Mouse (Mus musculus) kidney, embryonic 16.5 days (tissue): ENCODE measurements around the gene Mapre1. TPM values are rescaled to one million over a fixed set of nuclear protein-coding genes. Genes with fewer than 3 reads are reported as not detected.
A peak's percentile ranks its signal among the peaks of the same experiment; 100 is the strongest.

ENCODE experiments used
- ATAC-seq: fragments of 200-750 bp; cut with Nextera tagmentation; 2 replicates; pipeline ENCODE4 v1.8.0; 2017; ENCODE audit warnings: moderate TSS enrichment; ENCODE audit not compliant: low FRiP score, low TSS enrichment
- H3K27ac ChIP-seq: fragments of 300-500 bp; sonication (generic); 2 replicates; pipeline ENCODE4 v1.5.1; 2014; ENCODE audit warnings: low read length
- H3K27me3 ChIP-seq: fragments of 300-500 bp; sonication (generic); 2 replicates; pipeline ENCODE4 v1.6.1; 2014; ENCODE audit warnings: low read length, control low read depth, mixed read lengths; ENCODE audit not compliant: insufficient read depth
- H3K36me3 ChIP-seq: fragments of 300-500 bp; sonication (generic); 2 replicates; pipeline ENCODE4 v1.6.1; 2014; ENCODE audit warnings: low read length, control low read depth, mixed read lengths; ENCODE audit not compliant: insufficient read depth
- H3K4me1 ChIP-seq: fragments of 300-500 bp; sonication (generic); 2 replicates; pipeline ENCODE4 v1.6.1; 2014; ENCODE audit warnings: low read length, control low read depth, mixed read lengths; ENCODE audit not compliant: insufficient read depth
- H3K4me2 ChIP-seq: fragments of 300-500 bp; sonication (generic); replicated peaks from 2 replicates; pipeline ENCODE4 v1.6.1; 2014; ENCODE audit warnings: low read depth, low read length
- H3K4me3 ChIP-seq: fragments of 300-500 bp; sonication (generic); 2 replicates; pipeline ENCODE4 v1.5.1; 2014; ENCODE audit warnings: mild to moderate bottlenecking, low read length
- H3K9ac ChIP-seq: fragments of 300-500 bp; sonication (generic); replicated peaks from 2 replicates; pipeline ENCODE4 v1.6.1; 2014; ENCODE audit warnings: low read length
- H3K9me3 ChIP-seq: fragments of 300-500 bp; sonication (generic); 2 replicates; pipeline ENCODE4 v1.6.1; 2016; ENCODE audit warnings: low read length, control low read depth
- WGBS: fragments of 180-500 bp; shearing (Covaris S2); extraction: QIAGEN DNeasy Blood & Tissue Kit; methylation state at CpG from one replicate; pipeline ENCODE4 v1.1.7; 2014; 5-methylcytosine and 5-hydroxymethylcytosine counted together
- polyA plus RNA-seq: library from polyadenylated mRNA; unstranded; fragments of >200 nt; fragmentation: Nextera tagmentation; extraction: Ambion mirVana; gene quantifications from 2 replicates; pipeline ENCODE4 v1.2.1, GENCODE M21; 2015

Gene Mapre1
- polyA plus RNA-seq, 1 experiment from 2014 or later: 228 TPM

GRCm38 (mm10) chr2:153723098-153723497 lies 18.0 kb upstream of the Mapre1 start:
- H3K4me2 ChIP-seq: no peak overlapping the region
- H3K27me3 ChIP-seq: no peaks in the 10 kb centered on the region
- no peak overlapping the region for H3K9ac ChIP-seq
- no peaks in the 10 kb centered on the region for H3K9me3 ChIP-seq
- H3K36me3 ChIP-seq: no peaks in the 10 kb centered on the region
- 79% methylated on average over 1 of the region's 1 CpGs for WGBS
- H3K4me1 ChIP-seq: no peaks in the 10 kb centered on the region
- no peak overlapping the region for H3K4me3 ChIP-seq
- no peak overlapping the region for H3K27ac ChIP-seq
- ATAC-seq: no peak

DNA sequence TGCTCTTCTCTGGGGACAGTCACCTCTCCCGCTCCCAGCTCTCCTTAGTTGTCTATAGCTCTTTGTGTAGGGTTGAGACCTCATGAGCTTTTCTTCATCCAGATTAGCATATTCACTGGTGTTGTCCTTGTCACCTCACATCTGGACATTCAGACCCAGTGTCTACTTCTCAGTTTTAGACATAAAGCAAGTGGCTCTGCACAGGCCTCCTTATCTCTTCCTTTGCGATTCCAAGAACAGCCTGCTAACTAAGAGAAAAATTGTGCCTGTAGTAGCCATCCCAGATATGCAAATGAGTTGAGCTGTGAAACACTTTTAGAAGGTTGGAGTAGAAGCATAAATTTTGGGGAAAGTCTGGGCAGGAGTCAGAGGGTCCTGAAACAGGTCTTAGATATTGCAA lies 16.6 kb upstream of the Mapre1 start:
- 98% methylated on average over 2 of the region's 2 CpGs for WGBS
- Histone ChIP-seq H3K4me3 (no peak overlapping the region), H3K4me1 (no peaks in the 10 kb centered on the region), H3K27ac (no peak overlapping the region), H3K36me3 (no peaks in the 10 kb centered on the region), H3K9ac (no peak overlapping the region), H3K4me2 (no peak overlapping the region), H3K9me3 (no peaks in the 10 kb centered on the region), H3K27me3 (no peaks in the 10 kb centered on the region)
- no peak for ATAC-seq

- ATAC-seq: no peak
- WGBS: 86% methylated on average over 2 of the region's 2 CpGs
- Histone ChIP-seq H3K9ac (no peak overlapping the region), H3K27ac (no peak overlapping the region), H3K4me1 (no peaks in the 10 kb centered on the region), H3K36me3 (no peaks in the 10 kb centered on the region), H3K9me3 (no peaks in the 10 kb centered on the region), H3K27me3 (no peaks in the 10 kb centered on the region), H3K4me2 (no peak overlapping the region), H3K4me3 (no peak overlapping the region)
Measured at GRCm38 (mm10) chr2:153724871-153725270, 16.2 kb upstream of the Mapre1 start.

DNA sequence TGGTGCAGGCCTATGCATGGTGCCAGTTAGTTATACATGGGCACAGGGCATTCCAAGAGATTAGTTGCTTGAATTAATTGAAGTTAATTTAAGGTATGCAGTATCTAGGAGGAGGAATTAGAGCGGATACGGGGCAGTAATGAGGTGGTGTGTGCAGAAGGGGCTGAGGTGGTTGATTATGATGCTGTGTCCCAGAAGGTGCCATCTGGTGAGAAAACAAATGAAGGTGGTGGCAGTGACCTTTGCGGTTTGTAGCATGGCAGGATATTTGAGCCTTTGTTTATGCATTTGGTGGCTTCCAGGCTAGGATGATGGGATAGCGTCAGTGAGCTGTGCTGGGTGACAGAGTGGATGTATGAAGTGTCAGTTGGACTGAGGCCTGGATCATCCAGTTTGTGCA lies 15.8 kb upstream of the Mapre1 start:
- H3K9me3 ChIP-seq: no peaks in the 10 kb centered on the region
- no peak for ATAC-seq
- no peak overlapping the region for H3K4me3 ChIP-seq
- no peaks in the 10 kb centered on the region for H3K36me3 ChIP-seq
- H3K27me3 ChIP-seq: no peaks in the 10 kb centered on the region
- WGBS: 67% methylated on average over 4 of the region's 4 CpGs
- H3K4me2 ChIP-seq: no peak overlapping the region
- H3K4me1 ChIP-seq: no peaks in the 10 kb centered on the region
- no peak overlapping the region for H3K9ac ChIP-seq
- no peak overlapping the region for H3K27ac ChIP-seq

DNA sequence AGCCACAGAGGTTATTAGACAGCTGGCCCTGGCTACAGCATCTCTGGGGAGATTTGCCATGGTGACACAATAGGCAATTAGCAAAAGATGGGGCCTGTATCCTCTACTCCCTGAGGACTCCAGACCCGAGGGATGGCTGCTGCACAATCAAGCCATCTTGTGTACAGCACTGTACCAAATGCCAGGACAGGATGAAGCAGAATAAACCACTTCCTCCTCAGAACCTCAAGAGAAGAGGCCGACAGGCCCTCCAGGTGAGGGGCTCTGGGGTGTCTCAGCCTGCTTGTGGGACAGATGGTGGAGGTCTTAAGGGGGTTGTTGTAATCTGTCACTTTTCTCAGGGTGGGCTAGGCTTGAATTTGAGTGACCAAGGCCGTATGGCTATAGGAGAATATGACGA lies 7.0 kb upstream of the Mapre1 start:
- Histone ChIP-seq H3K4me3 (no peak overlapping the region), H3K27ac (no peak overlapping the region), H3K9ac (no peak overlapping the region), H3K9me3 (no peaks in the 10 kb centered on the region), H3K4me1 (no peaks in the 10 kb centered on the region), H3K4me2 (no peak overlapping the region), H3K36me3 (no peaks in the 10 kb centered on the region), H3K27me3 (no peaks in the 10 kb centered on the region)
- 78% methylated on average over 4 of the region's 4 CpGs for WGBS
- ATAC-seq: no peak

DNA sequence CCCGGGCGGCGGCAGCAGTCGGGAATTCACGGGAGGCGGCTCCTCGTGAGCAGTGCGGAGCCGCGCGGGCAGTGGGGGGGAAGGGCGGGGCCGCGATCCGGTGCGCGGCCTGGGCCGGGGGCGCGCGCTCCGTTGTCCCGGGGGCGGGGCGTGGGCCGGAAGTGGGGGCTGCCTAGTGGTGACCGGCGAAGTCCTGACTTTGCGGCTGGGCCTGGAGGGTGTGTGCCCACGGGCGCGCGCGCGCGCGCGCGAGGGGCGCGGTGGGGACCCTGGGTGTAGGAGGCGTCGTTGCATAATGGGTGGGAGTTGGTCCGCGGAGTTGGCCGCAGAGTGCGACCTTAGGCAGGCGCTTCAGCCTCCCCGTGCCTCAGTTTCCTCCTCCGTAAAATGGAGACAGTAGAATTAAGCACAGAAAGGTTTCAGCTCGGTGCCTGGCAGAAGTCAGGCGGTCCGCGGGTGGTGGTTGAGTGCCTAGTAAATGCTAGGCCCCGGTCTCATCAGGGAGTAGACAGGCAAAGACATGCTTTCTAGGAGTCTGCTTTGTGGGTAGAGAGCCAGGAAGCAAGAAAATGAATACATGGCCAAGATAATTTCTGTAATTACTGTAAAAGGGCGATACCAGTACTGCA lies 477 bp downstream of the Mapre1 start:
- under 1% methylated on average over 47 of the region's 56 CpGs for WGBS
- Histone ChIP-seq H3K9ac (peak overlapping the region; percentile 94), H3K27ac (peak overlapping the region; percentile 94), H3K36me3 (peaks cover 3% of the 10 kb centered on the region; the same call in 1 of the 2 replicates), H3K9me3 (no peaks in the 10 kb centered on the region), H3K4me1 (peaks cover 23% of the 10 kb centered on the region), H3K27me3 (no peaks in the 10 kb centered on the region), H3K4me2 (peak overlapping the region; percentile 73), H3K4me3 (peak overlapping the region; percentile 67)
- ATAC-seq: peak; percentile 89

- H3K4me2 ChIP-seq: no peak overlapping the region
- H3K9ac ChIP-seq: no peak overlapping the region
- no peaks in the 10 kb centered on the region for H3K27me3 ChIP-seq
- H3K4me3 ChIP-seq: no peak overlapping the region
- no peak for ATAC-seq
- H3K36me3 ChIP-seq: peaks cover 13% of the 10 kb centered on the region
- no peak overlapping the region for H3K27ac ChIP-seq
- H3K4me1 ChIP-seq: peaks cover 8% of the 10 kb centered on the region
- H3K9me3 ChIP-seq: no peaks in the 10 kb centered on the region
Measured at GRCm38 (mm10) chr2:153747994-153748393, 6.9 kb downstream of the Mapre1 start.

- no peak for ATAC-seq
- no peak overlapping the region for H3K27ac ChIP-seq
- H3K9me3 ChIP-seq: no peaks in the 10 kb centered on the region
- no peaks in the 10 kb centered on the region for H3K4me1 ChIP-seq
- H3K27me3 ChIP-seq: no peaks in the 10 kb centered on the region
- H3K36me3 ChIP-seq: peaks cover 13% of the 10 kb centered on the region
- WGBS: 86% methylated on average over 2 of the region's 2 CpGs
- H3K4me2 ChIP-seq: no peak overlapping the region
- H3K9ac ChIP-seq: no peak overlapping the region
- H3K4me3 ChIP-seq: no peak overlapping the region
Measured at GRCm38 (mm10) chr2:153750363-153750762, 9.3 kb downstream of the Mapre1 start.

GRCm38 (mm10) chr2:153762121-153762520 lies 21.0 kb downstream of the Mapre1 start:
- H3K27me3 ChIP-seq: no peaks in the 10 kb centered on the region
- H3K4me1 ChIP-seq: no peaks in the 10 kb centered on the region
- H3K27ac ChIP-seq: no peak overlapping the region
- H3K4me2 ChIP-seq: no peak overlapping the region
- H3K36me3 ChIP-seq: peaks cover 69% of the 10 kb centered on the region
- WGBS: 93% methylated on average over 5 of the region's 5 CpGs
- ATAC-seq: no peak
- H3K9ac ChIP-seq: no peak overlapping the region
- no peaks in the 10 kb centered on the region for H3K9me3 ChIP-seq
- H3K4me3 ChIP-seq: no peak overlapping the region

DNA sequence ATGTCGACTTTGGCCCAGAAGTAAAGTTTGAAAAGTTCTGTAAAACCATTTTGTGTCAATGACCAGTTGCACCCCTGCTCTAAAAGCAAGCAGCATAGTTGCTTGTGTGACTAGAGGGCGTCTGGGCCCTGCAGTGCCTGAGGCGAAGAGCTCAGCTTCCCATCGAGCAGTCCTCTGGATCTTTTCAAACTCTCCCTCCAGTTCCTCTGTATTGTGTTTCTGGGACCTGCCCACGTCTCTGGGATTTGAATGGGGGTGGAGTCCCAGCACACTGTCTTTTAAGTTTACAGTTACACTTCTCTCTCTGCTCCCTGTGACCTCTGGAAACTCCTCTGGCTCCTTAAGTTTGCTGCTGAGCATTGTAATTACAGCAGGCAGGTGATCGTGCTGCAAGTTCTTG lies 26.4 kb downstream of the Mapre1 start:
- Histone ChIP-seq H3K27me3 (no peaks in the 10 kb centered on the region), H3K9me3 (no peaks in the 10 kb centered on the region), H3K4me2 (no peak overlapping the region), H3K4me3 (no peak overlapping the region), H3K9ac (no peak overlapping the region), H3K36me3 (peaks cover 53% of the 10 kb centered on the region), H3K4me1 (no peaks in the 10 kb centered on the region), H3K27ac (no peak overlapping the region)
- WGBS: 51% methylated on average over 6 of the region's 6 CpGs
- 0 out of 2 replicates have a peak, but pooled peaks have one; percentile 59 for ATAC-seq
